Mouse (Mus musculus): ENCODE measurements around the gene Lamp1. TPM values are rescaled to one million over a fixed set of nuclear protein-coding genes. Genes with fewer than 3 reads are reported as not detected.
"Not testable (repeated sequence)": the region's sequence is repeated elsewhere in the genome, so short reads cannot be mapped to it uniquely, and the experiment has no call there.

Lamp1 gene
- polyA plus RNA-seq, 1 experiment from 2014 or later: 241 TPM

DNA sequence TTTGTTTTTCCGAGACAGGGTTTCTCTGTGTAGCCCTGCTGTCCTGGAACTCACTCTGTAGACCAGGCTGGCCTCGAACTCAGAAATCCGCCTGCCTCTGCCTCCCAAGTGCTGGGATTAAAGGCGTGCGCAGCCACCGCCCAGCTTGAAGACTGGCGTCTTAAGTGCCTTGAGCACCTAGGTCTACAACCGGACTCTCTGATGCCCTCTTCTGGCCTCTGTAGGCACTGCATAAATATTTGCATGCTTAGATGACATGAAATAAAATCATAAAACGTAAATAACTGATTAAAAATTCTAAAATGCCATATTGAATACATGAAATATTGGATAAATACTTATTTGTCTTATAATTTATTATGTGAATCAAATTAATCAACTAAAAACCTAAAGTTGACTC lies 26.7 kb upstream of the Lamp1 start:
- not testable (repeated sequence) for H3K27me3 ChIP-seq (replicated peaks; ENCODE audit: control insufficient read depth, insufficient read depth, low read length); H3K9me3 ChIP-seq (ENCODE audit: control insufficient read depth, low read length); H3K4me3 ChIP-seq (replicated peaks; ENCODE audit: low read length); H3K27ac ChIP-seq (ENCODE audit: low read length); H3K4me1 ChIP-seq (replicated peaks; ENCODE audit: control insufficient read depth, insufficient read depth, low read length); H3K9ac ChIP-seq (replicated peaks; ENCODE audit: low read depth, low read length); H3K4me2 ChIP-seq (ENCODE audit: low read length); ATAC-seq
- 61% methylated on average over 9 of the region's 9 CpGs for WGBS
- H3K36me3 ChIP-seq (ENCODE audit: control insufficient read depth, insufficient read depth): peaks cover 41% of the 10 kb centered on the region

DNA sequence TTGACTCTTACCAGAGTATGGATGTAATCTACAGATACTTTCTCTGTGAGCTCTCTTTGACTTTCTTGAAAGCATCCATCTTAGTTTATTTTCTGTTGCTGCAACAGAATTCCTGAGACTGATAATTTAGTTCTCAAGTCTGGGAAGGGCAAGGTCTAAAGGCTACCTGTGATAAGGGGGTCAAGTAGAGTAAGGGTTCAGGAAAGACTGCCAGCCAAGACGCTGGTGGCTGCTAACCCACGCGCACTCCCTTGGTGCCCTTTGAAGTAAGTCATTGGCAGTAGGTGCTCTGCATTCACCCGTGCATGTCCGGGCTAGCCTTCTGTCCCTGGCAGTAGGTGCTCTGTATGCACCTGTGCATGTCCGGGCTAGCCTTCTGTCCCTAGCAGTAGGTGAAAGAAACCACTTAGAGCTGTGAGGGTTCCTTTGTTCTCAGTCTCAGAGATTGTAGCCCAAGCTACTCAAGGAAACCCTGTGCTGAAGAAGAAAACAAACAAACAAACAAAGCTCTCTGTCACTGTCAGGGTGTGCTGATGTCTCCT lies 19.2 kb upstream of the Lamp1 start:
- H3K9ac ChIP-seq (replicated peaks; ENCODE audit: low read depth, low read length): no peak overlapping the region
- no peak overlapping the region for H3K4me2 ChIP-seq (ENCODE audit: low read length)
- H3K36me3 ChIP-seq (ENCODE audit: control insufficient read depth, insufficient read depth): peaks cover 50% of the 10 kb centered on the region
- no peak for ATAC-seq
- H3K4me1 ChIP-seq (replicated peaks; ENCODE audit: control insufficient read depth, insufficient read depth, low read length): no peaks in the 10 kb centered on the region
- H3K9me3 ChIP-seq (ENCODE audit: control insufficient read depth, low read length): no peaks in the 10 kb centered on the region
- no peak overlapping the region for H3K27ac ChIP-seq (ENCODE audit: low read length)
- WGBS: 91% methylated on average over 6 of the region's 6 CpGs
- no peak overlapping the region for H3K4me3 ChIP-seq (replicated peaks; ENCODE audit: low read length)
- no peaks in the 10 kb centered on the region for H3K27me3 ChIP-seq (replicated peaks; ENCODE audit: control insufficient read depth, insufficient read depth, low read length)

DNA sequence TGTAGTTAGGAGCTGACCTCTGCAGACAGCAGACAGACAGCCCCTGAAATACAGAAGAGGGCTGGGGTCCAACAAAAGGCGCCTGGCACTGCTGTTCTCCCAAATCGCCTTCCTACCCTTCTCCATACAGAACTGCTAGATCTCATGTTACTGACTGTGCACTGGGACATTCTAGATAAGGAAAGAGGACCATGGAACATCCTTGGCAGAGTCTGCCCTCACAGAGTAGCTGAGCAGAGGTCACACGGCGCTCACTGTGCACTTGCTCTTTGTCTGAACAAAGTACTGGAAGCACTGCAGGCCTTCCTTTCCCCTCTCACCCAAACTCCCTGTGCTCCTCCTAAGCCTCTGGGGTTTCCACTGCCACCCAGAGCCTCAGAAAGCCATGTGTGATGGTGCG lies 17.3 kb upstream of the Lamp1 start:
- no peak overlapping the region for H3K27ac ChIP-seq (ENCODE audit: low read length)
- peaks cover 42% of the 10 kb centered on the region for H3K36me3 ChIP-seq (ENCODE audit: control insufficient read depth, insufficient read depth)
- no peak overlapping the region for H3K4me2 ChIP-seq (ENCODE audit: low read length)
- 92% methylated on average over 5 of the region's 5 CpGs for whole genome bisulfite sequencing
- no peaks in the 10 kb centered on the region for H3K27me3 ChIP-seq (replicated peaks; ENCODE audit: control insufficient read depth, insufficient read depth, low read length)
- H3K9ac ChIP-seq (replicated peaks; ENCODE audit: low read depth, low read length): no peak overlapping the region
- no peak for ATAC-seq
- no peaks in the 10 kb centered on the region for H3K4me1 ChIP-seq (replicated peaks; ENCODE audit: control insufficient read depth, insufficient read depth, low read length)
- no peaks in the 10 kb centered on the region for H3K9me3 ChIP-seq (ENCODE audit: control insufficient read depth, low read length)
- H3K4me3 ChIP-seq (replicated peaks; ENCODE audit: low read length): no peak overlapping the region

DNA sequence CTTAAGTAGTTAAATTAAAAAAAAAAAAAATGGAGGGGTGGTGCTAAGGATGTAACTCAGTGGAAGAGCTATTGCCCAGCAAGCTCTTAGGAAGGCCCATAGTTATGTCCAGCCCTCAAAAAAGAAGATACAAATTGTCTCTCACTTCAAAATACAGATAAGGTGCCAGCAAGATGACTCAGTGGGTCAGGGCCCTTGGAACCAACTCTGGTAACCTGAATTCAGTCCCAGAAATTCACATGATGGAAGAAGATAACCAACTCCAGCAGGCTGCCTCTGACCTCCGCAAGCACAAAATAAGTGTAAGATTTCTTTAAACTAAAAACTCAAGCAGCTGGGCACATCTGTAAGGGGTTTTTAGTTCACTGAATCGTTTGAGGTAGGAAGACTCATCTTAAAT lies 10.5 kb upstream of the Lamp1 start:
- Histone ChIP-seq H3K27ac (ENCODE audit: low read length) (no peak overlapping the region), H3K4me1 (replicated peaks; ENCODE audit: control insufficient read depth, insufficient read depth, low read length) (no peaks in the 10 kb centered on the region), H3K27me3 (replicated peaks; ENCODE audit: control insufficient read depth, insufficient read depth, low read length) (no peaks in the 10 kb centered on the region), H3K9ac (replicated peaks; ENCODE audit: low read depth, low read length) (no peak overlapping the region), H3K36me3 (ENCODE audit: control insufficient read depth, insufficient read depth) (peaks cover 19% of the 10 kb centered on the region), H3K4me2 (ENCODE audit: low read length) (no peak overlapping the region), H3K9me3 (ENCODE audit: control insufficient read depth, low read length) (no peaks in the 10 kb centered on the region), H3K4me3 (replicated peaks; ENCODE audit: low read length) (no peak overlapping the region)
- ATAC-seq: no peak
- 94% methylated on average over 2 of the region's 2 CpGs for WGBS

DNA sequence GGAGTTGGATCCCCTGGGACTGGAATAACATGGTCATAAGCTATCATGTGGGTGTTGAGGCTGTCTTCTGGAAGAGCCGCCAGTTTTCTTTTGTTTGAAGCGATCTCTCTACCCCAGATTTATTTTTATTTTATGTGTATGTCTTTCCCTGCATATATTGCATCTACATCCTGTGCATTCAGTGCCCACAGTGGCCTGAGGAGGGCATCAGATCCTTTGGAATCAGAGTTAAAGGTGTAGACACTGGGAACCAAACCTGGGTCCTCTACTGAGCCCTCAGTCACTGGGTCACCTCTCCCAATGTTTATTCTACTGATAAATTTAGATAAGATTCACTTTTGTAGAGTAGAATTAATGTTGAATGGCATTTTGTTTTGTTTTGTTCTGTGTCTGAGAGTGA lies 9.7 kb upstream of the Lamp1 start:
- Histone ChIP-seq H3K9ac (replicated peaks; ENCODE audit: low read depth, low read length) (no peak overlapping the region), H3K27me3 (replicated peaks; ENCODE audit: control insufficient read depth, insufficient read depth, low read length) (no peaks in the 10 kb centered on the region), H3K9me3 (ENCODE audit: control insufficient read depth, low read length) (no peaks in the 10 kb centered on the region), H3K4me2 (ENCODE audit: low read length) (no peak overlapping the region), H3K4me3 (replicated peaks; ENCODE audit: low read length) (no peak overlapping the region), H3K4me1 (replicated peaks; ENCODE audit: control insufficient read depth, insufficient read depth, low read length) (no peaks in the 10 kb centered on the region), H3K27ac (ENCODE audit: low read length) (no peak overlapping the region), H3K36me3 (ENCODE audit: control insufficient read depth, insufficient read depth) (peaks cover 21% of the 10 kb centered on the region)
- 95% methylated on average over 2 of the region's 2 CpGs for WGBS
- no peak for ATAC-seq

DNA sequence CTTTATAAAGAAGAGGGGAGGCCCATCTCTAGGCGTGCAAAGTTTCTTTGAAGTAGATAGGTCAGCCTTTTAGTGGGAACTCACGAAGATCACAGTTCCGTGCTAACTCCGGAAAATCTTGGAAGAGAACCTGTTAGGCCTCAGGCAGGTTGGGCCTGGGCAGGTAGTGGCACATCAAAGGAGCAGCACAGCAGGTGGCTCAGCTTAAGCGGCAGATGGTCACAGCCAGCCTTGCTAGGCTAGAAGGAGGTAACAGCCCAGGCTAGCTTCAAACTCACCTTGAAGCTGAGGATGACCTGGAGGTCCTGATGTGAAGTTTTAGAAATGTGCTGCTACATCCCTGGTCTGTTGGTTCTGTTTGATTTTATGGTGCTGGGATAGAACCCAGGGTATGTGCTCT lies 9.1 kb upstream of the Lamp1 start:
- H3K4me1 ChIP-seq (replicated peaks; ENCODE audit: control insufficient read depth, insufficient read depth, low read length): no peaks in the 10 kb centered on the region
- H3K27ac ChIP-seq (ENCODE audit: low read length): no peak overlapping the region
- no peak overlapping the region for H3K4me2 ChIP-seq (ENCODE audit: low read length)
- no peak overlapping the region for H3K9ac ChIP-seq (replicated peaks; ENCODE audit: low read depth, low read length)
- 63% methylated on average over 5 of the region's 5 CpGs for WGBS
- H3K4me3 ChIP-seq (replicated peaks; ENCODE audit: low read length): no peak overlapping the region
- H3K36me3 ChIP-seq (ENCODE audit: control insufficient read depth, insufficient read depth): peaks cover 21% of the 10 kb centered on the region
- H3K27me3 ChIP-seq (replicated peaks; ENCODE audit: control insufficient read depth, insufficient read depth, low read length): no peaks in the 10 kb centered on the region
- no peak for ATAC-seq
- no peaks in the 10 kb centered on the region for H3K9me3 ChIP-seq (ENCODE audit: control insufficient read depth, low read length)

DNA sequence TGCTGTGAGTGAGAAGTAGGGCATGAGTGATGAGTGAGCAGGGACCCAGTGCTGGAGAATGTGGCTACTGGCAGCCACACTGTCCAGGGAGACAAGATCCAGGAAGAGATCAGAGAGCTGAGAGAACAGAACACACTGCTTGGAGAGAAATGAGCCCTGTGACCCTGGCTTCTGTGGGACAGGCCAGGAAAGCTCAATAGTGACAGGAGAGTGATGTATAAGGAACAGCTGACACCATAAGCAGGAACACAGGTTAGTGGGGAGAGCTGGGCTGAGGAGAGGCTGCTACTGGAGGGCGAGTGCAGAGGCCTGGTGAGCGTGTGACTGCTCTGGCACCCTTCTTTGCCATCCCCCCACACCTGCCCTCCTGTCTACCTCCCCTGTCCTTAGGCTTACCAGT lies 8.0 kb upstream of the Lamp1 start:
- Histone ChIP-seq H3K9me3 (ENCODE audit: control insufficient read depth, low read length) (no peaks in the 10 kb centered on the region), H3K27me3 (replicated peaks; ENCODE audit: control insufficient read depth, insufficient read depth, low read length) (no peaks in the 10 kb centered on the region), H3K36me3 (ENCODE audit: control insufficient read depth, insufficient read depth) (peaks cover 18% of the 10 kb centered on the region), H3K27ac (ENCODE audit: low read length) (no peak overlapping the region), H3K4me2 (ENCODE audit: low read length) (no peak overlapping the region), H3K4me3 (replicated peaks; ENCODE audit: low read length) (no peak overlapping the region), H3K9ac (replicated peaks; ENCODE audit: low read depth, low read length) (no peak overlapping the region), H3K4me1 (replicated peaks; ENCODE audit: control insufficient read depth, insufficient read depth, low read length) (no peaks in the 10 kb centered on the region)
- ATAC-seq: no peak
- 88% methylated on average over 2 of the region's 2 CpGs for whole genome bisulfite sequencing

DNA sequence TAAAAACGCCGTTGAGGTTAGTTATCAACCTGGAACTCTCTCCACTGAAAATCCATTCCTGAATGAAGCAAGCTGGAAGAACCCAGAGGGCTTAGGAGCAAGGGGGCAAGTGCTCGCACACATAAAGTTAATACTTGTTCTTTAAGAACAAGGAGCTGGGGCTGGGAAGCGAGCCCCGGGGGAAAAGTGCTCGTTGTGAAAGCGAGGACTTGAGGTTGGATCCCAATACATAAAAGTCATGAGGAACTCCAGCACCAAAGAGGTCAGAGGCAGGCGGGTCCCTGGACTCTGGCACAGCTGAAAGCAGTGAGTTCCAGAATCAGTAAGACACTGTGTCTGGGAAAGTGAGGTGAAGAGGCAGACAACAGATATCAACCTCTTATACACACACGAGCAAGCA lies 4.9 kb upstream of the Lamp1 start:
- ATAC-seq: no peak
- no peak overlapping the region for H3K27ac ChIP-seq (ENCODE audit: low read length)

DNA sequence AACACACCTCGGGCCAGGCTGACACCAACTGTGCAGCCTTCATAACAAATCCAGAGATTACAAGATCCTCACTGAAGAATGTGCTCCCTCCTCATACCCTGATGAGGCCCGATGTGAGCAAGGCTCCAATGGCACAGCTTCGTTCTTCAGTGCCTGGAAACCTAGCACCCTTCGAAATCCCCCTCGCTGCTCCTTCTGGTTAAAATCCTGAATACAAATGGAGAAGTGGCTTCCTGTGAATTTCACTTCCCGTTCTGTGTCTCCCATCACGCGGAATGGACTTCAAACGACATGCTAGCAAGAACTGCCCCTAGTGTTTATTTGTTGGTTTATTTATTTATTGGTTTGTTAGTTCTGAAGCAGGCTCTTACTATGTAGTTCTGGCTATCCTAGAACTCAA lies 3.6 kb upstream of the Lamp1 start:
- Histone ChIP-seq H3K27ac (ENCODE audit: low read length) (no peak overlapping the region), H3K4me1 (replicated peaks; ENCODE audit: control insufficient read depth, insufficient read depth, low read length) (peaks cover 10% of the 10 kb centered on the region), H3K4me3 (replicated peaks; ENCODE audit: low read length) (no peak overlapping the region), H3K9ac (replicated peaks; ENCODE audit: low read depth, low read length) (no peak overlapping the region), H3K4me2 (ENCODE audit: low read length) (no peak overlapping the region), H3K27me3 (replicated peaks; ENCODE audit: control insufficient read depth, insufficient read depth, low read length) (no peaks in the 10 kb centered on the region), H3K9me3 (ENCODE audit: control insufficient read depth, low read length) (no peaks in the 10 kb centered on the region), H3K36me3 (ENCODE audit: control insufficient read depth, insufficient read depth) (peaks cover 4% of the 10 kb centered on the region; the same call in 1 of the 2 replicates)
- WGBS: 73% methylated on average over 9 of the region's 9 CpGs
- no peak for ATAC-seq

More for the DNA sequence above, 4.9 kb upstream of the Lamp1 start:
- WGBS: 79% methylated on average over 9 of the region's 9 CpGs
- H3K4me1 ChIP-seq (replicated peaks; ENCODE audit: control insufficient read depth, insufficient read depth, low read length): peaks cover 4% of the 10 kb centered on the region
- no peak overlapping the region for H3K9ac ChIP-seq (replicated peaks; ENCODE audit: low read depth, low read length)
- no peak overlapping the region for H3K4me3 ChIP-seq (replicated peaks; ENCODE audit: low read length)
- no peaks in the 10 kb centered on the region for H3K9me3 ChIP-seq (ENCODE audit: control insufficient read depth, low read length)
- H3K36me3 ChIP-seq (ENCODE audit: control insufficient read depth, insufficient read depth): peaks cover 8% of the 10 kb centered on the region
- H3K4me2 ChIP-seq (ENCODE audit: low read length): no peak overlapping the region
- no peaks in the 10 kb centered on the region for H3K27me3 ChIP-seq (replicated peaks; ENCODE audit: control insufficient read depth, insufficient read depth, low read length)
